Mouse (Mus musculus) left cerebral cortex, postnatal 14 days (tissue): ENCODE measurements around the gene Aox3. TPM values are rescaled to one million over a fixed set of nuclear protein-coding genes. Genes with fewer than 3 reads are reported as not detected.

Experiments used
- DNase-seq, 2 experiments: peaks; one replicate each; pipeline ENCODE4 v3.0.0; 2021 to 2022; ENCODE audit warnings: low spot score in 2 of 2, mixed read lengths in 1 of 2
- intact Hi-C: fragments of 180-260 bp; cut with DNase I; formaldehyde crosslinking; loops from one replicate; pipeline ENCODE4 v1.15.1; 2025
- total RNA-seq, 2 experiments: library from RNA; stranded (reverse); gene quantifications; 2 replicates each; pipeline ENCODE4 v1.2.3; 2021

The Aox3 gene
- total RNA-seq, 2 experiments from 2014 or later = 2.3 to 2.5 TPM

DNA sequence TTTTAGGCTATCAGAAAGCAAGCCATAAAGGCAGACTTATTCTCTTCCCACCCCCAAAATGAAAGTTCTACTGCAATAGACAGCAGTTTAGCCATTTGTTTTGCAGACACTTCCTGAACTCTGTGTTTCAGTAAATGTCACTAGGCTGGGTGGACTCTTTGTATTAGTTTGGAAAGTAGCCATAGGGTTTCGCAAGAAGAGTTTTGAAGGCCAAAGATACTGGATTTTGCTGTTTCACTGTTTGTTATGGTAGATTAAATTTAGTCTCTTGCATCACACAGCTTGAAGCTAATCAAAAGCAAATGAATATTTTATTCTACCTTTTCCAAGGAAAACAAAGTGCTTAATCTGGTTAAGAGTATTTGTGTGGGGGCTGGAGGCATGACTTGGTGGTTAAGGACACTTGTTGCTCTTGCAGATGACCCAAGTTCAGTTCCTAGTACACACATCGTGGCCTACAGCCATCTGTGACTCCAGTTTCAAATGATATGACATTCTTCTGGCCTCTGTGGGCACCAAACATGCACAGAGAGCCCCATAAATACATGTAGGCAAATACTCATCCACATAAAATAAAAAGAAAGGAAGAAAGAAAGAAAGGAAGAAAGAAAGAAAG lies 11.3 kb upstream of the Aox3 start:
- DNase-seq = no peak
- intact Hi-C loops = no loop called here

GRCm38 (mm10) chr1:58102494-58102893 lies 10.4 kb upstream of the Aox3 start:
- DNase-seq = no peak
- intact Hi-C loops = no loop called here

- intact Hi-C loops = no loop called here
- no peak for DNase-seq
Measured at GRCm38 (mm10) chr1:58105685-58106084, 7.2 kb upstream of the Aox3 start.

DNA sequence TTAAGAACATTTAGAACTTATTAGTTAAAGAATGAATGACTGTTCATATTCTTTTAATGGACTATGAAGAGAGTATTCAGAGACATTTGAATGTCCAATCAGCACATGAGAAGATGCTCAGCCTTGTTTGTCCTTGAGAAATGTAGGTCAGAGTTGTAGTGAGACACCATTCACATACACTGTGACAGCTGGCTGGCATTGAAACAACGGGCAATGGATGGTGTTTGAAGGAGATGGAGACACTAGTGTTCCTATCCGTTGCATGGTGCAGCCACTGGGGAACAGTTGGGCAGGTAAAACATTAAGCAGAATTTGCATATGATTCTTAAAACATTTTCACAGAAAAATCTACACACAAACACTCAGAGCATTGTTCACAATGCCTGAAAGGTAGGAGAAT lies 5.9 kb upstream of the Aox3 start:
- DNase-seq = no peak
- intact Hi-C loops = no loop called here

GRCm38 (mm10) chr1:58110241-58110640 lies 2.7 kb upstream of the Aox3 start:
- intact Hi-C loops = loop anchor here (10.0 kb wide), 1 partner anchor 685 kb away; no protein-coding TSS in a partner anchor
- no peak for DNase-seq

DNA sequence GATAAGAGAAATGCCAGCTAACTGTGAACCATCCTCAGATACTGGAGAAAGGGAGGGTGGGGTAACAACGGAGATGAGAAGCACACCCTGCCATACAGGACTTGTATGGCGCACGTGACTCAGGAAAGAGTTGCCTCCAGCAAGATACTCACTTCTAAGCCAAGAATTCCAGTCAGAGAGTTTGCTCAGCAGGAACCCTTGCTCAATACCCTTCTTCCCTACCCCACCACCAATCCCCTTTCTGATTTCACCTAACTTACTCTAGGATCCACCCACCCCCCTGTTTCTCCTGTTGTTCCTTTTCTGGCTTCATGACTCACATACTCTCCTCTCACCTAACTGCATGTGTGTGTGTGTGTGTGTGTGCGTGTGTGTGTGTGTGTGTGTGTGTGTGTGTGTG lies 1.6 kb upstream of the Aox3 start:
- intact Hi-C loops = loop anchor here (10.0 kb wide), 1 partner anchor 687 kb away; no protein-coding TSS in a partner anchor
- DNase-seq = no peak

GRCm38 (mm10) chr1:58113441-58113840 lies 511 bp downstream of the Aox3 start:
- DNase-seq = no peak
- intact Hi-C loops = loop anchor here (10.0 kb wide), 1 partner anchor 689 kb away; no protein-coding TSS in a partner anchor

- intact Hi-C loops = loop anchor here (10.0 kb wide), 1 partner anchor 689 kb away; no protein-coding TSS in a partner anchor
- DNase-seq = no peak
Measured at GRCm38 (mm10) chr1:58114021-58114560, 1.2 kb downstream of the Aox3 start.

GRCm38 (mm10) chr1:58114666-58115375 lies 1.9 kb downstream of the Aox3 start:
- intact Hi-C loops = loop anchor here (10.0 kb wide), 1 partner anchor 690 kb away; no protein-coding TSS in a partner anchor
- DNase-seq = no peak

GRCm38 (mm10) chr1:58118231-58118630 lies 5.3 kb downstream of the Aox3 start:
- intact Hi-C loops = loop anchor here (10.0 kb wide), 1 partner anchor 693 kb away; no protein-coding TSS in a partner anchor
- DNase-seq = no peak

GRCm38 (mm10) chr1:58124901-58125300 lies 12.0 kb downstream of the Aox3 start:
- intact Hi-C loops = no loop called here
- DNase-seq = peak in 1 of 2 experiments; percentile 33

DNA sequence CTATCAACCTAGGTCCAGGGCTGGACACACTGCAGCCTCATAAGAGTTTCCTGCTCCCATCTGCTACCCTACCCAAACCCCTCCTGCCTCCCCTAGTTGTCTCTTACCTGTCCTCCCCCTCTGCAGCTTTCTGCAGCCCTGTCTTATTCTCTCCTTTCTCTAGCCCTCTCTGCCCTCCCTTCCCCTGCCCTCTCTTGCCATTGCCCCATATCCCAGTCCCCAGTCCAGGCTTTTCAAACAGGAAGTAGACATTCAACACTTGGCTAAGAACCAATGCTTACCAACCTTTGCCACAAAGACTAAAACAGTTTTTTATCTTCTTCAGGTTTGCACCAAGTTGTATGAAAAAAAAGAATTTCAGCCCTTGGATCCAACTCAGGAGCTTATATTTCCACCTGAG lies 25.0 kb downstream of the Aox3 start:
- intact Hi-C loops = no loop called here

DNA sequence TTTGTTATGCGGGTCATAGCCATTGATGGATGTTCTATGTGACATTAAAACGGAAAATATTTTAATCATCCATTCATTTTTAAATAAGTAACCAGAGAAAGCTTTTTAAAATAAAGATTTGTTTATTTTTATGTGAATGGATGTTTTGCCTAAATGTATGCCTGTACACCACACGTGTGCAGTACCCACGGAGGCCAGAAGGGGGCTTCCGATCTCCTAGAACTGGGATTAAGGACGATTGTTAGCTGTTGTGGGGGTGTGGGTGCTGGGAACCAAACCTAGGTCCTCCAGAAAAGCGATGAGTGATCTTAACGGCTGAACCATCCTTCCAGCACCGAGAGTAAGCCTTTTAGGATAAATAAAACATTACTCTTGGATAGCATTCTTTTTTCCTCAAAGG lies 26.1 kb downstream of the Aox3 start:
- no peak for DNase-seq
- intact Hi-C loops = no loop called here

More for the DNA sequence above, 25.0 kb downstream of the Aox3 start:
- no peak for DNase-seq

GRCm38 (mm10) chr1:58140607-58141006 lies 27.7 kb downstream of the Aox3 start:
- no peak for DNase-seq
- intact Hi-C loops = loop anchor here (5.0 kb wide), 1 partner anchor 713 kb away; no protein-coding TSS in a partner anchor

DNA sequence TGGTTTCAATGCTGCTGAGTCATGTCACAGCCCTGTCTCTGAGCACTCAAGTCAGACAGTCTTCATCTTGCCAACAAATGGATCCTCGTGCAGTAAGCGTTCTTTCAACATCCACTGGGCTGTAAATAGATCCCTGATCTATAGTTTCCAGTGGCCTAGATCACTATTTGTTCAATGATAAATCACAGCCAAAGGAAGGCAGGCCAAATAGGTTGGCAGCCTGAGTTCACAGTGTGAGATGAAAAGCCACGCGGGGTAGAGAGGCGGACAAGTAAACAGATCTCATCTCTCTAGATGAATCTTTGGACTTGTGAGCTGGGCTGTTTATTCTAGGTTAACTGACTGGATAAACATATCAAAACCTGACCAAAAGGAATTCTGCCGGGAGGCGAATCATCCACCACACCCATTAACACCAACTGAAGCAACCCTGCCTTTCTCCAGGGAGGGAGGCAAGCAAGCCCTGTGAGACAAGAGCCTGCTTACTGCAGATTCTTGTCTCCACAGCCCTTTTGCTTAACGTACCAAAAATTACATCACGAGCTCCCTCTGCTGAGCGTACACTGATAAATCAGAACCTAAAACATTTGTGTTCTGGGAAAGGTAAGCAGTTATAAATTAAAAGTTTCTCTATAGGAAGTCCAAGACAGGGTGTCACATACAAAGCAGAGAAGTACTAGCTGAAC lies 31.6 kb downstream of the Aox3 start:
- intact Hi-C loops = loop anchor here (5.0 kb wide), 1 partner anchor 717 kb away; no protein-coding TSS in a partner anchor

GRCm38 (mm10) chr1:58146026-58146425 lies 33.1 kb downstream of the Aox3 start:
- intact Hi-C loops = no loop called here
- DNase-seq = no peak

More for the DNA sequence above, 31.6 kb downstream of the Aox3 start:
- DNase-seq = peak; percentile 65 to 67

GRCm38 (mm10) chr1:58147776-58148175 lies 34.8 kb downstream of the Aox3 start:
- DNase-seq = no peak
- intact Hi-C loops = no loop called here

- intact Hi-C loops = no loop called here
- DNase-seq = no peak
Measured at GRCm38 (mm10) chr1:58152247-58152646, 39.3 kb downstream of the Aox3 start.

DNA sequence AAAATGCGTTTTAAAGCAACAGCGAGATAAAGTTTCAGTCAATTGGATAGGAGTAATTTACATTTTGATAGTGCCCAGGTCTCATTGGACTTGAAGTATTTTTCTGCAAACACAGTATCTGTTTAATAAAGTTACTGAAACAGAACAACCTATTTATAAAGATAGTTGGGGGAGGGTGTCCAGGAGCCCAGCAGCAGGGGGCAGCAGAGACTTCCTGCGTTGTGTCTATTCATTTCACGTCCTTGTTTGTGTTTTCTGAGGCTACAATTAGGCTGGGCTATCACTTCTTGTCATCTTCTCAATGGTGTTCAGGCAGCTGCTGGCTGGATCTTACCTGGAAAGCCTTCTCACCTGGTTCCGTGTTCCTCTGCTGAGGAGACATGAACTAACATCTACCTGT lies 43.8 kb downstream of the Aox3 start:
- intact Hi-C loops = loop anchor here (2.0 to 5.0 kb wide), 2 partner anchors 114 to 141 kb away; no protein-coding TSS in a partner anchor
- peak; percentile 61 to 65 for DNase-seq

DNA sequence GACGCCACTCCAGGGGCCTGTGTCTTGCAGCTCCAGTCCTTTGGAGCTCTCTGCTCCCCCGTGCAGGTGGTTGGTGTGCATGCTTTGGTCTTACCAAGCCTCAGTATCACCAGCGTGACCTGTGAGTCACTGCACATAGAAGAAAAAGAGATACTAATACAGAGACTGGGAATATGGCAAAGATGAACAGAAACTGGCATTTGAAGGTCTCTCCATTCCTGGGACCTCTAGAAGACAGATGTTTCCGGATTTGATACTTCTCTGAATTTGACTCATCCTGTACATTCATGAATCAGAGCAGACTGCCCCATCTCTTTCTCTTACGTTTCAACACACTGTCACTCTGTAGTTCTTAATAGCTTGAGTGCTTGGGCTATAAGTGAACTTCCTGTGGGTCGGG lies 57.0 kb downstream of the Aox3 start:
- DNase-seq = no peak
- intact Hi-C loops = no loop called here
